Mouse (Mus musculus) left cerebral cortex, postnatal 25 days (tissue): Measurements from ENCODE around the gene Cttn. TPM values are rescaled to one million over a fixed set of nuclear protein-coding genes. Genes with fewer than 3 reads are reported as not detected.
A peak's percentile ranks its signal among the peaks of the same experiment; 100 is the strongest.

Source experiments
- DNase-seq, 2 experiments: peaks; one replicate each; pipeline ENCODE4 v3.0.0; 2022; ENCODE audit warnings: low spot score in 2 of 2, mixed read lengths in 1 of 2
- intact Hi-C: fragments of 180-260 bp; cut with DNase I; formaldehyde crosslinking; loops from one replicate; pipeline ENCODE4 v1.15.1; 2025
- total RNA-seq, 2 experiments: library from RNA; stranded (reverse); gene quantifications; 2 replicates each; pipeline ENCODE4 v1.2.3; 2021

The Cttn gene
- total RNA-seq, 2 experiments from 2014 or later = 102 to 103 TPM

DNA sequence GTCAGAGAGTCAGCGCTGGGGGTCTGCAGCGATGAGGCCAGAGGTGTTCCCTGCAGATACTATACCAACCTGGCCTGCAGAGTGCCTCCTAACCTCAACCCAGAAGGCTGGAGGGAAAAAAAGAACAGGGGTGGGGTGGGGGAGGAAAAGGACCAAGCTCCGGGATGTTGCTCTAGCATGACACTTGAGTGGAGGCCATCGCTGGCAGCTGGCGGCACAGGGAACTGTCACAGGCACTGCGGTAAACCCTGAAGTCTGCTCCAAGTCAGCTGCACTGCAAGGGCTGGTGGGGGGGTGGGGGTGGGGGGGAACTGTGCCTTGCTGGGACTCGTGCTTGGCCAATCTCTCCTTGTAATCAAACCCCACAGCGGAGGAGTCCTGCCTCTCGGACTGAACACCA lies 20.1 kb downstream of the Cttn start:
- intact Hi-C loops = no loop called here
- no peak for DNase-seq

DNA sequence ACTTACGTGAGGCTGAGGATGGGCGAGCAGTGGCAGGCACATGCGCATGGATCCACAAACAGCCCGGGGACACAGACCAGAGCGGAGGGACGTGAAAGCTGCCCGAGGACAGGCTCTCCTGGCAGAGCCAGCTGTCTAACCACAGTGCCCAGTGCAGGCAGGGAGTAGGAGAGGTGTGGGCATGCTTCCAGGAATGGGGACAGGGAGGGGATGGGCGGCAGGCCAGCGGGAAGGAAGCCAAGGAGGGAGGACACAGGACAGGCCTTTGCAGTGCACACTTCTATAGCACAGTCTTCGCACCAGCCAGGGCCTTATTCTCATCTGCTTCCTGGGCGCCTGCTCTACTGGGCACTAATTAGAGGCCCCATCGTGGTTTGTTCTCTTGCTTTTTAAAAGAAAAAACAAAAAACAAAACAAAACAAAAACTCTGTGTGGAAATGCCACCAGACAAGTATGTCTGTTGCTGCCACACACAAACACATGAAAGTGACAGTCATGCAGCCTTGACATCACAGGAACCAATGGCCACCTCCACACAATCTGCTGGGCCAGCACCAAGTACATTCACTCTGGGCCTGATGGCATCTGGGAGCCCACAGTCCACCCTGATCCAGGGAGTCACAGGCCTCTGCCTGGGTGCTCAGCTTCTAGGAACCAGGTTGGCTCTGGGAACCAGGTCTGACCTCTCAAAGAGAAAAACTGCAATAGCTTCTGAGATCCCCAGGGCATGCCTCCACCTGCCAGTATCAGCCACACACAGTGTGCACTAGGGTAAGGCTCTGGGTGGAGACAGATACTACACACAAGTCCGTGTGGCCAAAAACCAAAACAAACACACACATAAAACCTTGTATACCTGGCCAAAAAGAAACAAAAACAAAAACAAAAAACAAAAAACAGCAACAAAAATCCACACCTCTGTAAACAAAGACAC lies 20.9 kb downstream of the Cttn start:
- DNase-seq = peak; percentile 67 to 78
- intact Hi-C loops = no loop called here

- DNase-seq = no peak
- intact Hi-C loops = no loop called here
Measured at GRCm38 (mm10) chr7:144448186-144448585, 22.6 kb downstream of the Cttn start.

GRCm38 (mm10) chr7:144447146-144447545 lies 23.7 kb downstream of the Cttn start:
- DNase-seq = no peak
- intact Hi-C loops = no loop called here

- intact Hi-C loops = no loop called here
- DNase-seq = no peak
Measured at GRCm38 (mm10) chr7:144444788-144445187, 26.0 kb downstream of the Cttn start.

- DNase-seq = no peak
- intact Hi-C loops = no loop called here
Measured at GRCm38 (mm10) chr7:144441976-144442375, 28.8 kb downstream of the Cttn start.

DNA sequence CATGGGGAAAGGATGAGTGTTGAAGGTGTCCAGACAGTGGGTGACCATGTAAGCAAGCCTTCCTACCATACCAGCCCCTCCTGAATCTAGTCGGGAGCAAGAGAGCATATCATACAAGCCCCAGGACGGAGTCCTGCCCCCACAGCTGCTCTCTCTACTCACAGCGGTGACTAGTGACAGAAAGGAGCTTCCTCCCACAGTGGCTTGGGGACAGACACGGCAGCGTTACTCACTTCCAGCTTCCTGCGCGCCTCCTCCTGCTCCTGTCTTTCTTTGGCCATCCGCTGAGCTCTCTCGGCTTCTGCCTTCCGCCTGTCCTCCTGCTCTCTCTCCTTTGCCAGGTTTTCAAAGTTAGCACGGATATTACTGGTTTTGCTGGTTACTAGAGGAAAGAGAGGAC lies 29.3 kb downstream of the Cttn start:
- peak in 1 of 2 experiments; percentile 57 for DNase-seq
- intact Hi-C loops = no loop called here

- intact Hi-C loops = no loop called here
- DNase-seq = no peak
Measured at GRCm38 (mm10) chr7:144438811-144439210, 32.0 kb downstream of the Cttn start.

- no peak for DNase-seq
- intact Hi-C loops = no loop called here
Measured at GRCm38 (mm10) chr7:144432920-144433319, 37.9 kb downstream of the Cttn start.

DNA sequence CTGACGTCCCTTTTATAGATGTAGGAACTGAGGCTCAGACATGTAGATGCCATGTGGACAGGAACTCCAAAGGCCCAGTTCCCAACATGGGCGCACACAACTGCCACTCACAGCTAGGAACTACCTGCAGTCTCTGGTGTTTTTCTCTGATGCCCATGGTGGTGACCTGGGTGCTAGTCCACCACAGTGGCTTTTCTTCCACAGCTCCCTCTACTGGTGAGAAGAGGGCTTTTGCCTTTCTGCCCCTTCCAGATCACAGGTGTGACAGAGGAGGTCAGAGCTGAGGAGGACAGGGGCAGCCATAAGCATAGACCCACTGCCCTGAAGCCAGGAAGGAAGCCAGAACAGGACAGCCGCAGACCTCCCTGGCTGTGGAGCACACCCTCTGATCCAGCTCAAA lies 43.3 kb downstream of the Cttn start:
- intact Hi-C loops = loop anchor here (2.0 to 10.0 kb wide), 2 partner anchors 347 to 523 kb away; no protein-coding TSS in a partner anchor
- no peak for DNase-seq

DNA sequence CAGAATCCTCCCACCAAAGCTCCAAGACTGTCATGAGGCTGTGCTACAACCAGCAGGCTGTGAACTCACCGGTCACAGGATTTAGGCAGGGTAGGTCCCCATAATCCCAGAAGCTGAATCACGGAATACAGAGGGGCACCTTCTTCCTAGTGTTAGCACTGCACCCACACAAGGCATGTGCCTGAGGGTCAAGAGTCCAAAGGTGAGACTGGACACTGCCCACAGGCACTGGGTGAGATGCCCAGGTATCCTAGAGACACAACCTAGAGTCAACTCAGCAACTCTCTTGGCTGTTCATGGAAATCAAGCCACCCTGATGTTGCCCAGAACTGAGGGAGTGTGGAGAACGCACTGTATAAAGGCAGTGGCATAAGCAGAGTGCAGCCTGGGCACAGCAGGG lies 44.2 kb downstream of the Cttn start:
- DNase-seq = no peak
- intact Hi-C loops = loop anchor here (1.0 to 10.0 kb wide), 3 partner anchors 209 to 522 kb away; no protein-coding TSS in a partner anchor

DNA sequence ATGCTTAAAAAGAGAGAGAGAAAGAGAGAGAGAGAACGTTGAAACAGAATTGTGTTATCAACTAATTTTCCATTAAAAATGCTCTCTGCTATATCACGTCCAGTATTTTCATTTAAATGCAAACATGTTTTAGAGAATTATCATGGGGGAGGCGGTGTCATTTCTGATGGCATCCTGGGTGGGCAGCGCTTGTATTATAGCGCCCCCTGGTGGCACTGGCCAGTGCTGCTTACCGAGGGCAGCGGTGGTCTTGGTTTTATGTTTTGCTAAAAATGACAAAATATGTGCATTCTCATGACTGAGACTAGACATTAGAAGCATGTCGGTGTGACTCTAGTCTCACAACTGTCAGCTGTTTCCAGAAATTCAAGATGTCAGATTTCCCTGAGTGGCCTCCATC lies 44.9 kb downstream of the Cttn start:
- peak; percentile 64 to 69 for DNase-seq

DNA sequence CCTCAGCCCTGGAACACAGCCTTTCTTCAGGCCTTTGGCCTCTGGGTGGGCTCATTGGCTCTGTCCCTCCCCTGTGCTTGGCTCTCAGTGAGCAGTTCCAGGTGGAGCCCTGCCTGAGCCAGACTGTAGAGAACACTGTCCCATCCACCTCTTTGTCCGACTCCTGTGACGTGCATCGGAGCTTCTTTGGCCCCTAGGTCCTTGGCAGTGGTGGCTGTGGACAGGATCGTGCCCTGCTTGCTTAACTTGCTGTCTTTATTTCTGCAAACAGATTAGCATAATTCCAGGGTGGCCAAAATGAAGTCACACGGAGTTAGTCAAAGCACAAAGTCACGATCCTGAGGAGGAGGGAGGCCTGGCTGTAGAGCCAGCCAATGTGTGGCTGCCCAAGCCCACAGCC lies 49.3 kb downstream of the Cttn start:
- intact Hi-C loops = loop anchor here (10.0 kb wide), 1 partner anchor 517 kb away; no protein-coding TSS in a partner anchor
- DNase-seq = no peak

More for the DNA sequence above, 44.9 kb downstream of the Cttn start:
- intact Hi-C loops = loop anchor here (1.0 to 10.0 kb wide), 3 partner anchors 209 to 521 kb away; no protein-coding TSS in a partner anchor

GRCm38 (mm10) chr7:144420552-144420951 lies 50.3 kb downstream of the Cttn start:
- intact Hi-C loops = loop anchor here (10.0 kb wide), 1 partner anchor 516 kb away; no protein-coding TSS in a partner anchor
- DNase-seq = no peak

DNA sequence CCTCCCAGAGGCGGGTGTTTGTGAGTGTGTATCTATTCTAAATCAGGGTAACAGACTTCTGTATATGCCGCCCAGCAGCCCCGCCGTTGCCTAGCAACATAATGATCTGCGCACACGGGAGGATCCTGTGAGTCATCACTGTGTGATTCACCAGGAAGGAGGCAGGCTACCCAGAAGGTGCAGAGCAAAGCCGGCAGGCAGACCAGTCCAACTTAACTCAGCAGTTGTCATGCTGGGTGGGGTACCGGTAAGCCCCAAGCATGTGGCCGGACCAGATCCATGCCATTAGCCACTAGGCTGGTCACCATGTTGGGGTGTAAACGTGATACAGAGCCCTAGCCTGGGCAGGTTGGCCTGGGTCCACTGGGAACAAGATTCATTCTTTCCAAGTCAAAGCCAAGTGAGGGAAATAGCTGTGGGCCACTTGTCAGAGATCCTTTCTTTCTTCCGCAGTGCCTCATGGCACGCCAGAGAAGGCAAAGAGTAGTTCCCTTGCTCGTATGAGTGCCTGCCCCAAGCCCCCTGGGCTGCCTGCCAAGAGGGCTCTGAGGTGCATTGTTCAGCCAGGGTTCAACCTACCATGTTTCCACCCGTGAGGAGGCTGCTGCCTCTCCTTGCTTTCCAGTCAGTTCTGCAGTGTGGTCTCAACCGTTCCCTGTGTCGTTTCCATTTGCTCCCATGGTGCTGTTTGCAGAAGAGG lies 53.0 kb downstream of the Cttn start:
- intact Hi-C loops = loop anchor here (2.0 to 5.0 kb wide), 3 partner anchors 100 to 180 kb away; no protein-coding TSS in a partner anchor
- DNase-seq = peak; percentile 85 to 98

DNA sequence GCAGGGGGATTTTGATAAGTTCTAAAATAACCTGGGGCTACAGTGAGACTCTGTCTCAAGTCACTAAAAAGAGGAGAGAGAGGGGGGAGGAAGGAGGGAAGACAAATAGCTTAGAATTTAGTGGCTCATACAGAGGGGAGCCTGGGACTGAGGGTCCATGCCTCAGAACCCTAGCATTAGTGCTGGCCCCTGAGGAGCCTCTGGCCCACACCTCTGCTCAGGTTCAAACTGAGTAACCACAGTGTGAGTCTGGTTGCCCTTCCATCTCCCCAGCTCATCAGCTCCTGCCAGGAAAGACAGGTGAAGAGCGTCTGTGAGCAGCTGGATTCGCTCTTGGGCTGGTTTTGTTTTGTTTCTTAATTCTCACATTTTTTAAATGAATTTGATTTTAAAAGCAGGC lies 53.6 kb downstream of the Cttn start:
- intact Hi-C loops = loop anchor here (2.0 to 5.0 kb wide), 3 partner anchors 100 to 180 kb away; no protein-coding TSS in a partner anchor
- DNase-seq = no peak

DNA sequence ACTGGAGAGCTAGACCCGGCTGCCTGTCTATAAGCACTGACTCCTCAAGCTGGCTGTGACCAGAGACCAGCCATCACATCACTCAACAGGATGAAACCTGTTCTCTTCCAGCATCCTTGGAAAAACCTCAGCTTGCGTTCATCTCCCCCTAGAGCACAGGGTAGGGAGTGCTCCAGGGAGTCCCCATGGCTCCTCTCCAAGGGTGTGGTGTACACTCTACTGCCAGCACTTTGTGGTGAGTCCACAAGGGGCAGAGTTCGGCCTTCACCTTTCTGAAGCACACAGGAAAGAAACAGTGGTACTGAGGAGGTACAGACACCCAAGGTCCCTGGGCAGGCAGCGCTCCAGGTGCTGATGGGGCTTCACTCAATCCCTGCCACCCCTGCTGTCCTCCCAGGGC lies 55.0 kb downstream of the Cttn start:
- intact Hi-C loops = loop anchor here (2.0 to 5.0 kb wide), 3 partner anchors 98 to 178 kb away; no protein-coding TSS in a partner anchor
- peak in 1 of 2 experiments; percentile 58 for DNase-seq

DNA sequence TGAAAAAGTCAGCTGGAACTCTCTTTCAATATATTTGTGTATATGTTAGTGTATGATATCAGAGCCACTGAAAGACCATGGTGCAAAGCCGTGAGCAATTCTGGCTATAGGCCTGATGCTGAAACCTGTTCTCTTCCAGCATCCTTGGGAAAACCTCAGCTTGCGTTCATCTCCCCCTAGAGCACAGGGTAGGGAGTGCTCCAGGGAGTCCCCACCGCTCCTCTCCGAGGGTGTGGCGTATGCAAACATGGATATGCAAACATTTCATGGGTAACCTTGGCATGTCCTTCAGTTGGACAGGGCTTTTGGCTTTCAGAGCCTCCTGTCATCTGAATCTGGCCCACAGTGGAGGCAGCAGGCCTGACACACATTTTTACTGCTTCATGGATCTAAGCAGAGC lies 56.2 kb downstream of the Cttn start:
- intact Hi-C loops = loop anchor here (5.0 kb wide), 2 partner anchors 97 to 177 kb away; no protein-coding TSS in a partner anchor

GRCm38 (mm10) chr7:144411967-144412906 lies 58.6 kb downstream of the Cttn start:
- intact Hi-C loops = no loop called here
- DNase-seq = no peak

More for the DNA sequence above, 56.2 kb downstream of the Cttn start:
- no peak for DNase-seq
